Mouse (Mus musculus): ENCODE data around the gene Trp73. TPM values are rescaled to one million over a fixed set of nuclear protein-coding genes. Genes with fewer than 3 reads are reported as not detected.
A peak's percentile ranks its signal among the peaks of the same experiment; 100 is the strongest.

Trp73 gene
- polyA plus RNA-seq, 1 experiment: 2.8 TPM

- no peak overlapping the region for H3K9ac ChIP-seq (ENCODE audit: low read depth, poor library complexity, severe bottlenecking)
- no peak overlapping the region for H3K27ac ChIP-seq (ENCODE audit: insufficient read depth, low read length)
- H3K9me3 ChIP-seq (replicated peaks; ENCODE audit: control insufficient read depth, insufficient read depth, low read length, poor library complexity, severe bottlenecking): no peaks in the 10 kb centered on the region
- H3K4me1 ChIP-seq (ENCODE audit: control insufficient read depth, insufficient read depth, low read length): no peaks in the 10 kb centered on the region
- no peaks in the 10 kb centered on the region for H3K27me3 ChIP-seq (ENCODE audit: control insufficient read depth, insufficient read depth, low read length, poor library complexity, severe bottlenecking)
- peak overlapping the region; percentile 42 for H3K4me3 ChIP-seq (ENCODE audit: low read depth, low read length)
- no peak for TF ChIP-seq CTCF (IDR thresholded peaks at IDR 0.05; ENCODE audit: low read depth, low read length)
- no peak for TF ChIP-seq POLR2A (IDR thresholded peaks at IDR 0.05; ENCODE audit: insufficient read depth, low read length)
- TF ChIP-seq EP300 (IDR thresholded peaks at IDR 0.05; ENCODE audit: insufficient read depth, low read depth, low read length): no peak
- no peaks in the 10 kb centered on the region for H3K36me3 ChIP-seq (ENCODE audit: control insufficient read depth, insufficient read depth, low read length, poor library complexity, severe bottlenecking)
These were observed 113.6 kb downstream of the Trp73 start for GRCm38 (mm10) chr4:154026441-154026761.

GRCm38 (mm10) chr4:154025641-154026440 lies 114.2 kb downstream of the Trp73 start, which contains the start of gene Smim1:
Smim1 (minus strand) TSS chr4:154026230.
- Histone ChIP-seq H3K9me3 (replicated peaks; ENCODE audit: control insufficient read depth, insufficient read depth, low read length, poor library complexity, severe bottlenecking) (no peaks in the 10 kb centered on the region), H3K4me3 (ENCODE audit: low read depth, low read length) (peak within 1 kb of the TSS; percentile 56), H3K4me1 (ENCODE audit: control insufficient read depth, insufficient read depth, low read length) (no peaks in the 10 kb centered on the region), H3K27ac (ENCODE audit: insufficient read depth, low read length) (no peak within 1 kb of the TSS), H3K36me3 (ENCODE audit: control insufficient read depth, insufficient read depth, low read length, poor library complexity, severe bottlenecking) (no peaks in the 10 kb centered on the region), H3K27me3 (ENCODE audit: control insufficient read depth, insufficient read depth, low read length, poor library complexity, severe bottlenecking) (no peaks in the 10 kb centered on the region), H3K9ac (ENCODE audit: low read depth, poor library complexity, severe bottlenecking) (peak within 1 kb of the TSS; percentile 14; the same call in 1 of the 2 replicates)
- no peak for TF ChIP-seq EP300 (IDR thresholded peaks at IDR 0.05; ENCODE audit: insufficient read depth, low read depth, low read length)
- peak; percentile 76 for TF ChIP-seq CTCF (IDR thresholded peaks at IDR 0.05; ENCODE audit: low read depth, low read length)

- Histone ChIP-seq H3K9me3 (replicated peaks; ENCODE audit: control insufficient read depth, insufficient read depth, low read length, poor library complexity, severe bottlenecking) (no peaks in the 10 kb centered on the region), H3K27ac (ENCODE audit: insufficient read depth, low read length) (no peak overlapping the region), H3K9ac (ENCODE audit: low read depth, poor library complexity, severe bottlenecking) (peak overlapping the region; percentile 14; the same call in 1 of the 2 replicates), H3K4me1 (ENCODE audit: control insufficient read depth, insufficient read depth, low read length) (no peaks in the 10 kb centered on the region), H3K36me3 (ENCODE audit: control insufficient read depth, insufficient read depth, low read length, poor library complexity, severe bottlenecking) (no peaks in the 10 kb centered on the region), H3K4me3 (ENCODE audit: low read depth, low read length) (peak overlapping the region; percentile 56), H3K27me3 (ENCODE audit: control insufficient read depth, insufficient read depth, low read length, poor library complexity, severe bottlenecking) (no peaks in the 10 kb centered on the region)
- no peak for TF ChIP-seq EP300 (IDR thresholded peaks at IDR 0.05; ENCODE audit: insufficient read depth, low read depth, low read length)
- TF ChIP-seq POLR2A (IDR thresholded peaks at IDR 0.05; ENCODE audit: insufficient read depth, low read length): no peak
- no peak for TF ChIP-seq CTCF (IDR thresholded peaks at IDR 0.05; ENCODE audit: low read depth, low read length)
These were observed 115.1 kb downstream of the Trp73 start for GRCm38 (mm10) chr4:154024729-154025521.

- Histone ChIP-seq H3K4me1 (ENCODE audit: control insufficient read depth, insufficient read depth, low read length) (no peaks in the 10 kb centered on the region), H3K9ac (ENCODE audit: low read depth, poor library complexity, severe bottlenecking) (no peak overlapping the region)
These were observed 116.0 kb downstream of the Trp73 start for GRCm38 (mm10) chr4:154023754-154024601.

GRCm38 (mm10) chr4:154022844-154023243 lies 117.2 kb downstream of the Trp73 start:
- Histone ChIP-seq H3K9ac (ENCODE audit: low read depth, poor library complexity, severe bottlenecking) (no peak overlapping the region), H3K9me3 (replicated peaks; ENCODE audit: control insufficient read depth, insufficient read depth, low read length, poor library complexity, severe bottlenecking) (no peaks in the 10 kb centered on the region), H3K4me3 (ENCODE audit: low read depth, low read length) (no peak overlapping the region), H3K4me1 (ENCODE audit: control insufficient read depth, insufficient read depth, low read length) (no peaks in the 10 kb centered on the region), H3K27me3 (ENCODE audit: control insufficient read depth, insufficient read depth, low read length, poor library complexity, severe bottlenecking) (no peaks in the 10 kb centered on the region), H3K36me3 (ENCODE audit: control insufficient read depth, insufficient read depth, low read length, poor library complexity, severe bottlenecking) (peaks cover 11% of the 10 kb centered on the region), H3K27ac (ENCODE audit: insufficient read depth, low read length) (no peak overlapping the region)
- TF ChIP-seq EP300 (IDR thresholded peaks at IDR 0.05; ENCODE audit: insufficient read depth, low read depth, low read length): no peak
- no peak for TF ChIP-seq CTCF (IDR thresholded peaks at IDR 0.05; ENCODE audit: low read depth, low read length)
- no peak for TF ChIP-seq POLR2A (IDR thresholded peaks at IDR 0.05; ENCODE audit: insufficient read depth, low read length)

More at GRCm38 (mm10) chr4:154023754-154024601, 116.0 kb downstream of the Trp73 start:
- Histone ChIP-seq H3K27ac (ENCODE audit: insufficient read depth, low read length) (no peak overlapping the region), H3K36me3 (ENCODE audit: control insufficient read depth, insufficient read depth, low read length, poor library complexity, severe bottlenecking) (peaks cover 5% of the 10 kb centered on the region; the same call in 1 of the 2 replicates), H3K4me3 (ENCODE audit: low read depth, low read length) (no peak overlapping the region), H3K27me3 (ENCODE audit: control insufficient read depth, insufficient read depth, low read length, poor library complexity, severe bottlenecking) (no peaks in the 10 kb centered on the region), H3K9me3 (replicated peaks; ENCODE audit: control insufficient read depth, insufficient read depth, low read length, poor library complexity, severe bottlenecking) (no peaks in the 10 kb centered on the region)
- TF ChIP-seq CTCF (IDR thresholded peaks at IDR 0.05; ENCODE audit: low read depth, low read length) (no peak), EP300 (IDR thresholded peaks at IDR 0.05; ENCODE audit: insufficient read depth, low read depth, low read length) (no peak), POLR2A (IDR thresholded peaks at IDR 0.05; ENCODE audit: insufficient read depth, low read length) (no peak)

All from ES-Bruce4 (cell line).